Mouse (Mus musculus) embryonic facial prominence, embryonic 13.5 days (tissue): ENCODE measurements around the gene Ogfod1. TPM values are rescaled to one million over a fixed set of nuclear protein-coding genes. Genes with fewer than 3 reads are reported as not detected.

ENCODE experiments used
- ATAC-seq: fragments of 200-750 bp; cut with Nextera tagmentation; 2 replicates; pipeline ENCODE4 v1.8.0; 2017; ENCODE audit warnings: low read depth; ENCODE audit not compliant: insufficient number of reproducible peaks, insufficient read depth, low FRiP score, low TSS enrichment
- H3K27ac ChIP-seq: fragments of 300-500 bp; sonication (generic); 2 replicates; pipeline ENCODE4 v1.5.1; 2015; ENCODE audit warnings: moderate library complexity, mild to moderate bottlenecking, inconsistent platforms
- H3K27me3 ChIP-seq: fragments of 300-500 bp; sonication (generic); 2 replicates; pipeline ENCODE4 v1.6.1; 2015; ENCODE audit warnings: mild to moderate bottlenecking, inconsistent platforms
- H3K36me3 ChIP-seq: fragments of 300-500 bp; sonication (generic); 2 replicates; pipeline ENCODE4 v1.6.1; 2015; ENCODE audit warnings: mild to moderate bottlenecking, inconsistent platforms
- H3K4me1 ChIP-seq: fragments of 300-500 bp; sonication (generic); 2 replicates; pipeline ENCODE4 v1.6.1; 2015; ENCODE audit warnings: inconsistent platforms
- H3K4me2 ChIP-seq: fragments of 300-500 bp; sonication (generic); 2 replicates; pipeline ENCODE4 v1.6.1; 2015; ENCODE audit warnings: moderate library complexity, mild to moderate bottlenecking, inconsistent platforms
- H3K4me3 ChIP-seq: fragments of 300-500 bp; sonication (generic); 2 replicates; pipeline ENCODE4 v1.5.1; 2015; ENCODE audit warnings: mild to moderate bottlenecking, inconsistent platforms
- H3K9ac ChIP-seq: fragments of 300-500 bp; sonication (generic); 2 replicates; pipeline ENCODE4 v1.6.1; 2015; ENCODE audit warnings: mild to moderate bottlenecking, inconsistent platforms
- H3K9me3 ChIP-seq: fragments of 300-500 bp; sonication (generic); 2 replicates; pipeline ENCODE4 v1.6.1; 2016; ENCODE audit warnings: inconsistent platforms
- WGBS: fragments of 180-500 bp; shearing (Covaris S2); methylation state at CpG from one replicate; pipeline ENCODE4 v1.1.7; 2015; ENCODE audit warnings: mixed read lengths; 5-methylcytosine and 5-hydroxymethylcytosine counted together
- polyA plus RNA-seq: library from polyadenylated mRNA; unstranded; fragments of >200 nt; fragmentation: Nextera tagmentation; extraction: Ambion mirVana; gene quantifications from 2 replicates; pipeline ENCODE4 v1.2.1, GENCODE M21; 2015

Ogfod1 gene
- polyA plus RNA-seq, 1 experiment from 2014 or later, result 15.6 TPM

DNA sequence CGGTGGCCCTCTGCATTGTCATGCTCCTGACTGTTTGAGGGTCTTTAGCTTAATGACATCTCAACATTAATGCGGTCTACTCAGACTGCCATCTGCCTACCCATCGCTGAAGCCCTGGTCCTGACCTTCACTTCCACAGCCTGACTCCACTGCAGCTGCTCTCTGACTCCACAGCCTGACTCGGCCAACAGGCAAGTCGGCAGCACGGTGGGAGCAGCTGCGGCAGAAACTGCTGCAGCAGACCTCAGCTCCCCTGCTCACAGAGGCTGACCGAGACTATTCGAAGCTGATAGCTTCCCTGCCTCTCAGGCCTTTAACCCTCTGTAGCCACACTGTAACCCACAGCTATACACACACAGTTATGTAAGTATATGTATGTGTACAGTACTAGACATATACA lies 51.0 kb downstream of the Ogfod1 start:
- Histone ChIP-seq H3K36me3 (peaks cover 24% of the 10 kb centered on the region), H3K4me3 (no peak overlapping the region), H3K4me2 (no peak overlapping the region), H3K9me3 (no peaks in the 10 kb centered on the region), H3K27ac (no peak overlapping the region), H3K4me1 (no peaks in the 10 kb centered on the region), H3K9ac (no peak overlapping the region), H3K27me3 (no peaks in the 10 kb centered on the region)
- WGBS, result 83% methylated on average over 9 of the region's 9 CpGs
- ATAC-seq, result no peak

DNA sequence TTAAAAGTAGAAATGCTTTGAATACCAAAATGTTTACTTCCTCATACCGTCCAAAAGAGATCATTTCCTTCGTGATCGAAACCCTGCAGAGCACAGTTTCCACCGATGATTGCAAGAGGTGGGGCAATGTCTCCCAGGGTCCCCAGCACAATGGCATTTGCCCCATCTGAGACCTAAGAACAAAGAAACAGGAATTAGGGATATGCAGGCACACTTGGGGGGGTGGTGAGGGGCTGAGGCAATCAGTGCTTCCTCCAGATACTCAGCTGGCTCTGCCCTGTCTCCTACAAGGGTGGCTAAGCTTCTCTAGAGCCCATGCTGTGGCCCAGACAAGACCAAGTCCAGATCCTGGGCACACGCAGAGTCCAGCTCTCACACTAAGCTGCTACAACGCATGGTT lies 52.7 kb downstream of the Ogfod1 start:
- H3K4me2 ChIP-seq, result no peak overlapping the region
- H3K9ac ChIP-seq, result no peak overlapping the region
- no peak for ATAC-seq
- no peaks in the 10 kb centered on the region for H3K27me3 ChIP-seq
- no peaks in the 10 kb centered on the region for H3K9me3 ChIP-seq
- no peak overlapping the region for H3K4me3 ChIP-seq
- no peak overlapping the region for H3K27ac ChIP-seq
- H3K36me3 ChIP-seq, result peaks cover 24% of the 10 kb centered on the region
- WGBS, result 65% methylated on average over 6 of the region's 6 CpGs
- H3K4me1 ChIP-seq, result no peaks in the 10 kb centered on the region

DNA sequence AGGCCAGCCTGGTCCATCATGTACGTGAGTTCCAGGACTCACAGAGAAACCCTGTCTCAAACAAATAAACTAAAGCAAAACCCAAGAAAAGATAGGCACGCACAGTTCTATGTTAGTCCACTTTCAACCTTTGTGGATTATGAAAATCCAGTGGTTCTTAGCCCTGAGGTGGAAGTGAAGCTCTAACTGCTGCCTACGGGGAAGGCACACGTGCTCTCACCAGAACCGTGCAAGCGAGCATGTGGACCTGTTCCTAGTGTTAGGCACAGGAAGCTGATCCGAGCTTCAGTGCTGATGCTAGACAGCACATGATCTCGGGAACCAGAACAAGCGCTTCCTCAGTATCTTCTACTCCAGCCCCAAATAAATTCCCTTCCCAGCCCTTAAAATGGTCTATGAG lies 55.9 kb downstream of the Ogfod1 start:
- ATAC-seq, result no peak
- H3K4me1 ChIP-seq, result 0 out of 2 replicates have a peak, but pooled peaks cover 4% of the 10 kb centered on the region
- 82% methylated on average over 9 of the region's 9 CpGs for WGBS
- no peak overlapping the region for H3K4me3 ChIP-seq
- no peak overlapping the region for H3K4me2 ChIP-seq
- no peak overlapping the region for H3K9ac ChIP-seq
- no peaks in the 10 kb centered on the region for H3K9me3 ChIP-seq
- H3K27ac ChIP-seq, result no peak overlapping the region
- 0 out of 2 replicates have a peak, but pooled peaks cover 5% of the 10 kb centered on the region for H3K36me3 ChIP-seq
- no peaks in the 10 kb centered on the region for H3K27me3 ChIP-seq

DNA sequence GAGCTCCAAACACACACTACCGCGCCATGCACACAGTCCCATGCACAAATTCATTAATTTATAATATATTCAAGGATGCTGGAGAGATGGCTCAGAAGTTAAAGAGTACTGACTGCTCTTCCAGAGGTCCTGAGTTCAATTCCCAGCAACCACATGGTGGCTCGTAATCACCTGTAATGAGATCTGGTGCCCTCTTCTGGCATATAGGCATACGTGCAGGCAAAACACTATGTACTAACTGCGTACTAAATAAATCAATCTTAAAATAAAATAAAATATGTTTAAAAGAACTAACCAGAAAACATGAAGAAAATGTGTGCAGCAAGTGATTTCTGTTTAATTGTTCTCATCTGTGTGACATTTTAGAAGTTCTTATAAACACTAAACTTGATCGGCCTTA lies 57.3 kb downstream of the Ogfod1 start:
- H3K27me3 ChIP-seq, result no peaks in the 10 kb centered on the region
- H3K4me2 ChIP-seq, result no peak overlapping the region
- WGBS, result 75% methylated on average over 6 of the region's 6 CpGs
- H3K4me1 ChIP-seq, result peaks cover 7% of the 10 kb centered on the region; the same call in 1 of the 2 replicates
- no peak for ATAC-seq
- no peak overlapping the region for H3K27ac ChIP-seq
- no peak overlapping the region for H3K4me3 ChIP-seq
- no peaks in the 10 kb centered on the region for H3K36me3 ChIP-seq
- no peak overlapping the region for H3K9ac ChIP-seq
- H3K9me3 ChIP-seq, result no peaks in the 10 kb centered on the region

DNA sequence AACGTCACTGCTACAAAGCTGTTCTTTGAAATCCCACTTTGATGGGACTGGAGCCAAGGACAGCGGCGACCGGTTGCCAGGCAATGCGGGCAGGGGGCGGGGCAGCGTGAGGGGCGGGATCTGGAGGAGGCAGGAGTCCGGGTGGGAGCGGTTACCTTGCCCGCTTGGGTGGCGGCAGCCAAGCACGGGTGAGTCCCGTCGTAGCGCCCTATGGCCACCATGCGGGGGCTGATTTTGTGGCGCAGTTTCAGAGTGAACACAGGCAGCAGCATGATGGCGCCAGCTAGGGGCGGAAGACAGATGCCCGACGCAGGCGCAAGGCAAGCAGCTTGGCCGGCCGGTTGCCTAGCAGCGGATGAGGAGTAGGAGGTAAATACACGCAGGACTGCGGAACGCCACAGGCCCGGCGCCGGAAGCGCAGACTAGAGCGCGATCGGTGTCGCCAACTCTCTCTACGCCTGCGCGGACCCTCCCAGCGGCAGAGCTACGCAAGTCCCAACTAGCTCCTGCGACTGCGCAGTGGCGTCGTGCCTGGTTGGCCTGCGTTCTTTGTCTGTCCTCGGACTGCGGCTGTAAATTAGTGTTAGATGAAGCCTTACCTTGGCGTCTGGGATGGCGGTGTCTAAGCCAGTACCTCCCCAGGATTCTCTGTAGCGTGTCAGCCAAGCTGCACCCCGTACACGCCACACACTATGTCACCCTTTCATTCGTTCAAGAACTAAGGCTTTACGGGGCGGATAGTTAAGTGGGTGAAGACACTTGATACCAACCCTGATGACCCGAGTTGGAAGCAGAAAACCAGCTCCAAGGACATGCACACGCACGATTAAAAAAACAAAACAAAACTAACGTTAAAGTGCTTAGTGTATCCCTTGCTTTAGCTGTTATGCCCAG lies 61.3 kb downstream of the Ogfod1 start, which contains the start of gene Bbs2:
Gene Bbs2 (minus strand): TSS at position 848 of the 894 bp plus-strand sequence.
- Histone ChIP-seq H3K4me2 (peak within 1 kb of the TSS; percentile 67), H3K36me3 (no peaks in the 10 kb centered on the region), H3K9me3 (no peaks in the 10 kb centered on the region), H3K27ac (peak within 1 kb of the TSS; percentile 94), H3K9ac (peak within 1 kb of the TSS; percentile 79), H3K27me3 (peaks cover 2% of the 10 kb centered on the region; the same call in 1 of the 2 replicates), H3K4me3 (peak within 1 kb of the TSS; percentile 58), H3K4me1 (peaks cover 7% of the 10 kb centered on the region; the same call in 1 of the 2 replicates)
- ATAC-seq, result peak; percentile 99
- WGBS, result under 1% methylated on average over 61 of the region's 61 CpGs

DNA sequence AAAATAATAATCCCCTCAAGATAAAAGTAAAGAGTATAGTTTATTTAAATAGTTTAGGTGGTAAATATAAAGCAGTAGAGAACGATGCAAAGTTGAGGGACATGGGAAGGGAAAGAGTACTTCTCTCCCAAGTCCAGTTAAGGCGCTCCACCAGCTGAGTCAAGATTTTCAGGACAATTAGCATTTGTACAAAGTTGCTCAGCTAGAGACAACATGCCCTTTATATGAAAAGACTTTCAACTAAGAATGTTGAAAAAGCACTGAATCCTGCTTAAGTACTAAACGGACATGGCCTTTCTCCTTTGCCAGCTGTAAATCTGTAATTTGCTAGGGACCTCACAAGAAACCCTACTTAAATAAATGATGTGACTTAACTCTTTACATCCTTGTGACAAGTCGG lies 62.0 kb downstream of the Ogfod1 start:
- no peak for ATAC-seq
- Histone ChIP-seq H3K4me2 (peak overlapping the region; percentile 67), H3K9me3 (no peaks in the 10 kb centered on the region), H3K4me1 (peaks cover 7% of the 10 kb centered on the region; the same call in 1 of the 2 replicates), H3K36me3 (no peaks in the 10 kb centered on the region), H3K4me3 (peak overlapping the region; percentile 58), H3K9ac (peak overlapping the region; percentile 79), H3K27me3 (peaks cover 5% of the 10 kb centered on the region; the same call in 1 of the 2 replicates), H3K27ac (peak overlapping the region; percentile 94)
- 48% methylated on average over 4 of the region's 4 CpGs for WGBS

DNA sequence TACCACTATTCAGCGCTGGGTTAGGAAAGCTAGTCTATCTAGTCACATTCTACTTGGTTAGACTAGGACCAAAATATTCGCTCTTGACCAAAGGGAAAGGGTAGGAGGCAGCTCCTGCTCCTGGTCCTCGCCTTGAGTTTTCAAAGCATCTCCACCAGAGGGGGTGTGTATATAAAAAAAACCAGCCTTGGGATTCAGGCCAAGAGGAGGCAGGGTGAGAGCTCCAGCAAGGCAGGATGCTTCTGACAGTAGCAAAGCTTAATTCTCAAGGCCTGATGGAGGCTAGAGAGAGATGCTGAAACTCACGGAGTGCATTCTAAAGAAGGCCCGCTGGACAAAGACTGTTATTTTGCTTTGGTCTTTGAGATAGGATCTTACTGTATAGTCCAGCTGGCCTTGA lies 67.1 kb downstream of the Ogfod1 start:
- WGBS, result 55% methylated on average over 5 of the region's 5 CpGs
- H3K27ac ChIP-seq, result no peak overlapping the region
- H3K36me3 ChIP-seq, result no peaks in the 10 kb centered on the region
- H3K4me2 ChIP-seq, result no peak overlapping the region
- no peaks in the 10 kb centered on the region for H3K9me3 ChIP-seq
- H3K27me3 ChIP-seq, result peaks cover 5% of the 10 kb centered on the region; the same call in 1 of the 2 replicates
- no peak for ATAC-seq
- H3K4me1 ChIP-seq, result no peaks in the 10 kb centered on the region; the same call in 1 of the 2 replicates
- no peak overlapping the region for H3K9ac ChIP-seq
- no peak overlapping the region for H3K4me3 ChIP-seq

DNA sequence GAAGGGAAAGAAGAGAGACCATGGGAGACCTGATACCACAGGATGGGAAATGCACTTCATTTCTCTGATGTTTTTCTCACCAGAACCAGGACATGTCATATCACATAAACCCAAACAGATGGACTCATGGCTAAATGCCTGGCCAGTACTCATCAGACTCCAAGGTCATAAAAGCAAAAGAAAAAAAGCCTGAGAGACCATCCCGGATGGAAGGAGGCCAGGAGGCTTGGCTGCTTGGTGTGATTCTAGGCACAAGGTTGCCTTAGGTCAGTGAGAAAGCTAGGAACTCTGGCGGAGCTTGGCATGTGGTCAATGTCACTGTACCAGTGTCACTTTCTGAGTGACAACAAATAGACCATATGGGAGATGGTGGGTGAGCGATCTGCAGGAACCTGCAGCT lies 70.9 kb downstream of the Ogfod1 start:
- ATAC-seq, result no peak
- Histone ChIP-seq H3K4me1 (no peaks in the 10 kb centered on the region), H3K27me3 (0 out of 2 replicates have a peak, but pooled peaks cover 3% of the 10 kb centered on the region), H3K4me2 (no peak overlapping the region), H3K9me3 (no peaks in the 10 kb centered on the region), H3K27ac (no peak overlapping the region), H3K4me3 (no peak overlapping the region), H3K9ac (no peak overlapping the region), H3K36me3 (no peaks in the 10 kb centered on the region)
- WGBS, result 85% methylated on average over 3 of the region's 3 CpGs

DNA sequence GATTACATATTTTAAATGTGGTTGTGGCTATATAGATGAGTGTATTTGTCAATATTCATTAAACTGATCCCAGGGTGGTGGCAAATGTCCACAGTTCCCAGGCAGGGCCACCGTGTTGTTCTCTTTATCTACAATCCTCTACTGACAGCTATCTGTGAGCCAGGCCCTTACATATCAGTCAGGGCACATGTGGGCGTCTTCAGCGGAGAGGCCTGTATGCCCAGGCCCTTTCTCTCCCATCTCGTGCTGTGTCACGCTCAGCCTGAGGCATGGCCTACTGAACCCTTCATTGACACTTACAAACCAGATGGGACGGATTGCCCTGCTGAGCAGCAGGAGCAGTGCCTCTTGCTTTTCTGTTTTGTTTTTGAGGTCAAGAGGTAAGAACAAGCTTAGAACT lies 72.4 kb downstream of the Ogfod1 start:
- Histone ChIP-seq H3K4me2 (no peak overlapping the region), H3K4me1 (no peaks in the 10 kb centered on the region), H3K9me3 (no peaks in the 10 kb centered on the region), H3K27ac (no peak overlapping the region), H3K9ac (no peak overlapping the region), H3K36me3 (no peaks in the 10 kb centered on the region), H3K27me3 (no peaks in the 10 kb centered on the region), H3K4me3 (no peak overlapping the region)
- no peak for ATAC-seq
- WGBS, result 80% methylated on average over 6 of the region's 6 CpGs

DNA sequence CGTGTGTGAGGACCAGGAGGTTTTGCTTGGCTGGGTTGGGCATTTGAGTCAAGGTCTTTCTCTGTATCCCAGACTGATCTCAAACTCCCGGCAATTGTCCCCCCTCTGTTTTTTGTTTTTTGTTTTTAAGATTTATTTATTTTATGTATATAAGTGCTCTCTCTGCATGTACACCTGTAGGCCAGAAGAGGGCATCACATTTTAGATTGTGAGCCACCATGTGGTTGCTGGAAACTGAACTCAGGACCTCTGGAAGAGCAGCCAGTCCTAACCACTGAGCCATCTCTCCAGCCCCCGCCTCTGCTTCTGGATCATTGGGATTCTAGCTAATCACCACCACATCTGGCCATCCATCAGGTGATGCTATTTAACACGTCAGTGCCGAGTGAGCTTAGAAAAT lies 72.8 kb downstream of the Ogfod1 start:
- Histone ChIP-seq H3K4me2 (no peak overlapping the region), H3K27ac (no peak overlapping the region), H3K4me3 (no peak overlapping the region), H3K9me3 (no peaks in the 10 kb centered on the region), H3K27me3 (no peaks in the 10 kb centered on the region), H3K9ac (no peak overlapping the region), H3K36me3 (no peaks in the 10 kb centered on the region), H3K4me1 (no peaks in the 10 kb centered on the region)
- WGBS, result 83% methylated on average over 5 of the region's 5 CpGs
- ATAC-seq, result no peak

DNA sequence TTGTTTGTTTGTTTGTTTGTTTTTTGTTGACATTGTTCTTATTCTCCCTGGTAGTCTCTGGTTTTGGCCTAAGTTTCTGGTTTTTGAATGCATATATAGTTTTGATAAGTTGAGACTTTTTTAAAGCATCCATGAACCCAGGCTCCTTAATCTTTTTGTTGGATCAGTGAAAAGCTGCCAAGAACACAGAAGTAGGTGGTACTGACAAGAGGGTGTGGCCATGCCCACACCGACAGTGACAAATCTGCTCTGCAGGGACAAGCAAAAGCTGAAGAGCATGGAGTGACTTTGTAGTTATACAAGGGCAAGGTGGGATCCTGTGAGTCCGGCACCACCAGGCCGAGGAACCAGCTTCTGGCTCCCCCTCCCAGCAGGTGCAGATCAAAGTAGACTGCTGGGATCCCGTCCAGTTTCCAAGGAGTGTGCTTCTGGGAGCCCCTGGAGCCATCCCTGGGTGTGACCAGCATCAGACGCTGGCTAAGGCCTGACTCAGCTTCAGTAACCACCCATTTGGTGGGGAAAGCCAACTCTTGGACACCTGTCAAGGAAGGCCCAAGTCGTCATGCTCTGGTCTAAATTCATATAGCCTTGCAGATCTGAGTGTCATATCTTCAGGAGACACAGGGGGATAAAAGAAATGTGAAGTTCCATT lies 73.7 kb downstream of the Ogfod1 start:
- no peaks in the 10 kb centered on the region for H3K4me1 ChIP-seq
- no peak overlapping the region for H3K4me3 ChIP-seq
- no peak overlapping the region for H3K4me2 ChIP-seq
- no peaks in the 10 kb centered on the region for H3K36me3 ChIP-seq
- no peak overlapping the region for H3K27ac ChIP-seq
- no peaks in the 10 kb centered on the region for H3K9me3 ChIP-seq
- ATAC-seq, result no peak
- H3K9ac ChIP-seq, result no peak overlapping the region
- H3K27me3 ChIP-seq, result no peaks in the 10 kb centered on the region
- WGBS, result 71% methylated on average over 6 of the region's 6 CpGs
